Mouse (Mus musculus): ENCODE measurements around the gene Pygo2. TPM values are rescaled to one million over a fixed set of nuclear protein-coding genes. Genes with fewer than 3 reads are reported as not detected.
A peak's percentile ranks its signal among the peaks of the same experiment; 100 is the strongest.

Gene Pygo2
- total and polyA plus RNA-seq, 3 experiments = 12.5 to 15.3 (median 14.4) TPM

DNA sequence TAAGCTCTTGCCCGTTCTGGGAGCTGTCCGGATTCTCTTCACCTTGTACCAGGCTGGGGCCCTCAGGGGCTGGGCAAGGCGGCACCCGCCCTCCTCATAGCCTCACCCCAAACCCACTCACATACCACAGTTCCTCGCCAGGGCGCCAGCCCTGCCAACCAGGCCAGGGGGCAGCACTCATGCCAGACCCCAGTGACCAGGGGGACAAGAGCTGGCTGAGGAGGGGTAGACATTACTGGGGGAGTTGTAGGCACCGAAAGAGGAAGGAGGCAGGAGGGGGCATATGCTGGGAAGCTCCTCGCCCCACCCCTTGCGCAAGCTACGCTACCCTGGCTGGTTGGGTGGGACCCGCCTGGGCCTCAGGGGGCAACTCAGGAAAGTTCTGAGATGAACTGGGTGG is 42.4 kb upstream of the Pygo2 start:
- peak overlapping the region; percentile 94 for H3K27ac ChIP-seq
- TF ChIP-seq POLR2A (IDR thresholded peaks at IDR 0.05; ENCODE audit: insufficient read depth, low read depth, low read length) (no peak), EP300 (IDR thresholded peaks at IDR 0.05; ENCODE audit: insufficient read depth, low read depth, low read length) (no peak), CTCF (IDR thresholded peaks at IDR 0.05) (no peak)
- no peaks in the 10 kb centered on the region for H3K27me3 ChIP-seq (ENCODE audit: control insufficient read depth, insufficient read depth, low read length)
- H3K9ac ChIP-seq (ENCODE audit: low read depth, low read length) = peak overlapping the region; percentile 29
- H3K36me3 ChIP-seq (ENCODE audit: control insufficient read depth, insufficient read depth, low read length) = no peaks in the 10 kb centered on the region
- intact Hi-C loops (cut with DNase I) = no loop called here
- 65% methylated on average over 11 of the region's 11 CpGs for WGBS
- H3K79me2 ChIP-seq (replicated peaks; ENCODE audit: control insufficient read depth, insufficient read depth, low read length) = no peaks in the 10 kb centered on the region; the same call in 1 of the 2 replicates
- H3K4me3 ChIP-seq = no peak overlapping the region
- peaks cover 13% of the 10 kb centered on the region for H3K4me1 ChIP-seq (ENCODE audit: control insufficient read depth, insufficient read depth, low read length)
- peak; percentile 55 to 59 for DNase-seq

DNA sequence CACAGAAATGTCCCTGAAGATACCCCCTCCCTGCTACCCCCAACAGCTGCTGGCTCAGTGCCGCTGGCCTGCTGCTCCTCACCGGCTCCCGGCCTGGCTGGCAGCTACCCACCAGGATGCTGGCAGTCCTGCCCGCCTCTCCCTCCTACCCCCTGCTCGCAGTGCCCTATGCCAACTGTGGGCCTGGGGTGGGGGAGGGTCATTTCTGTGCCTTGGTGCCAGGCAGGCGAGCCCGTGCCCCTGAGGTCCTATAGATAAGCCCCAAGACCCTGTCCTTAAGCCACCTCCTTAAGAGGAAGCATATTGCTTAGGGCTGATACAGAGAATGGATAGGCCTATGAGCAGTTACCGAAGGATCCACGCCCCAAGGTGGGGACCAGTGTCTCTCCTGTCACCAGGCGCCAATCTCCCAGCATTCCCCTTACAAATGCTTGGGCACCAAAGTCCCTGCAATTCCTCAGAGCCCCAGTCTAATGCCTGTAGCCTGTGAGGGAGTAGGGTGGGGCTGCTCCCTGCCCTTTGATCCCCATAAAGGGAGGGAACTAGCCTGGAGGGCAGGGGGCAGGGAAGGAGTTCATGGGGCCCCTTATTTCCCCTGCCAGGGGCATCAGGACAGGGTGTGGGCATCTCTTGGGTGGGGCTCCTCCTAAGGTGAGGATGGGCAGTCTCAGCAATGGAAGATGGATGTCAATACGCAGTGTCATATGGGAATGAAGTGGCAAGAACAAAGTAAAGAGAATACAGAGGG is 41.7 kb upstream of the Pygo2 start:
- intact Hi-C loops (cut with DNase I) = no loop called here
- Histone ChIP-seq H3K4me1 (ENCODE audit: control insufficient read depth, insufficient read depth, low read length) (peaks cover 13% of the 10 kb centered on the region), H3K4me3 (no peak overlapping the region), H3K27ac (peak overlapping the region; percentile 94), H3K27me3 (ENCODE audit: control insufficient read depth, insufficient read depth, low read length) (no peaks in the 10 kb centered on the region), H3K9ac (ENCODE audit: low read depth, low read length) (no peak overlapping the region), H3K36me3 (ENCODE audit: control insufficient read depth, insufficient read depth, low read length) (no peaks in the 10 kb centered on the region), H3K79me2 (replicated peaks; ENCODE audit: control insufficient read depth, insufficient read depth, low read length) (no peaks in the 10 kb centered on the region; the same call in 1 of the 2 replicates)
- WGBS = 46% methylated on average over 11 of the region's 11 CpGs
- TF ChIP-seq POLR2A (IDR thresholded peaks at IDR 0.05; ENCODE audit: insufficient read depth, low read depth, low read length) (no peak), CTCF (IDR thresholded peaks at IDR 0.05) (no peak), EP300 (IDR thresholded peaks at IDR 0.05; ENCODE audit: insufficient read depth, low read depth, low read length) (no peak)
- peak; percentile 75 to 82 for DNase-seq

GRCm38 (mm10) chr3:89388901-89389740 is 40.9 kb upstream of the Pygo2 start:
- Histone ChIP-seq H3K27me3 (ENCODE audit: control insufficient read depth, insufficient read depth, low read length) (no peaks in the 10 kb centered on the region), H3K79me2 (replicated peaks; ENCODE audit: control insufficient read depth, insufficient read depth, low read length) (no peaks in the 10 kb centered on the region; the same call in 1 of the 2 replicates), H3K4me1 (ENCODE audit: control insufficient read depth, insufficient read depth, low read length) (peaks cover 13% of the 10 kb centered on the region), H3K9ac (ENCODE audit: low read depth, low read length) (no peak overlapping the region), H3K36me3 (ENCODE audit: control insufficient read depth, insufficient read depth, low read length) (no peaks in the 10 kb centered on the region), H3K27ac (peak overlapping the region; percentile 94), H3K4me3 (no peak overlapping the region)
- intact Hi-C loops (cut with DNase I) = no loop called here
- WGBS = 45% methylated on average over 6 of the region's 6 CpGs
- TF ChIP-seq CTCF (IDR thresholded peaks at IDR 0.05) (no peak), EP300 (IDR thresholded peaks at IDR 0.05; ENCODE audit: insufficient read depth, low read depth, low read length) (no peak), POLR2A (IDR thresholded peaks at IDR 0.05; ENCODE audit: insufficient read depth, low read depth, low read length) (no peak)
- DNase-seq = peak in 1 of 2 experiments; percentile 46

- H3K36me3 ChIP-seq (ENCODE audit: control insufficient read depth, insufficient read depth, low read length) = no peaks in the 10 kb centered on the region
- H3K4me1 ChIP-seq (ENCODE audit: control insufficient read depth, insufficient read depth, low read length) = peaks cover 13% of the 10 kb centered on the region
- WGBS = 25% methylated on average over 5 of the region's 5 CpGs
- no peaks in the 10 kb centered on the region for H3K27me3 ChIP-seq (ENCODE audit: control insufficient read depth, insufficient read depth, low read length)
- 0 out of 2 replicates have a peak overlapping the region, but pooled peaks have one; percentile 20 for H3K9ac ChIP-seq (ENCODE audit: low read depth, low read length)
- peak; percentile 63 to 78 for DNase-seq
- H3K79me2 ChIP-seq (replicated peaks; ENCODE audit: control insufficient read depth, insufficient read depth, low read length) = no peaks in the 10 kb centered on the region; the same call in 1 of the 2 replicates
- no peak for TF ChIP-seq CTCF (IDR thresholded peaks at IDR 0.05)
- peak; percentile 52; the same call in 1 of the 2 replicates for TF ChIP-seq POLR2A (IDR thresholded peaks at IDR 0.05; ENCODE audit: insufficient read depth, low read depth, low read length)
- TF ChIP-seq EP300 (IDR thresholded peaks at IDR 0.05; ENCODE audit: insufficient read depth, low read depth, low read length) = peak; percentile 61; the same call in 1 of the 2 replicates
- peak overlapping the region; percentile 94 for H3K27ac ChIP-seq
- H3K4me3 ChIP-seq = no peak overlapping the region
- intact Hi-C loops (cut with DNase I) = no loop called here
Measured at GRCm38 (mm10) chr3:89390111-89390515, 39.9 kb upstream of the Pygo2 start.

DNA sequence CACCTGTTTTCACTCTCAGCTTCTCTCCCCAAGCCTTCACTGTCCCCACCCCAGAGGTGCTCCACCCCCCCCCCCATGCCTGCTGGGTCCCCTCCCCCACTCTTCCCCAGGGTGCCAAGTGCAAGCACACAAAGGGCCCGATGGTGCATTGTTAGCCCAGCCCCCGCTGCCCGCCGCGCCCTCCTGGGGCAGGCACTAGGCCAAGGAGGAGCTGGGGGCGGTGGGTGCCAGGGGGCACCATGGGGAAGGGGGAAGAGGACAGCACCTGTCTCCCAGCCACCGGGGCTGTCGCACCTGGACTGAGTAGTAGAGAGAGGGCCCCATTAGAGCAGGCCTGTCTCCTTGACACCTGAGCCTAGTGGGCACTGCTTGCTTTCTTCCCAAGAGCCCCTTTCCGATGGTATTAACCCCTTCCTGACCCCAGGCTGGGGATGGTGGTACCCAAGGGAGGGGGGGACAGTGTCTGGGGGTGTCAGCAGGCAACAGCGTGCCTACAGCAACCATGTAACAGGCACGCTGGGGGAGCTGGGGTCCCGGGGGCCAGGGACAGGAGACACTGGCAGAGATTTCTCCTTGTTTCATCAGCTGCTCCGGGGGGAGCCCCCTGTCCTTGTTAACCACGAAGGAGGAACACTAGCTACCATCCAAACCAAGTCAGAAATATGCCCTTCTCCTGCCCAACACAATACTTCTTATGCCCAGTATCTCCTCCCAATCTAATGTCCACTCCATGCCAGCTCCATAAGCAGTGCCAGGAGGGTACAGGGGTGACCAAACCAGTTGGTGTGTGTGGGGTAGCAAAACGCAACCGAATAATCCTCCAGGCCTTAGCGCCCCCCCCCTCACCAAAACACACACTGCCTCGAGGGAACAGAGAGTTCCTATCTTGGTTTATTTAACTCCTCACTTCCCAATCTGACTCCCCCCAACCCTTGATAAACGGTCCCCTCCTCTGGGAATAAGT is 39.0 kb upstream of the Pygo2 start:
- H3K79me2 ChIP-seq (replicated peaks; ENCODE audit: control insufficient read depth, insufficient read depth, low read length) = no peaks in the 10 kb centered on the region; the same call in 1 of the 2 replicates
- peak overlapping the region; percentile 94 for H3K27ac ChIP-seq
- 19% methylated on average over 19 of the region's 19 CpGs for WGBS
- peak overlapping the region; percentile 75 for H3K9ac ChIP-seq (ENCODE audit: low read depth, low read length)
- no peaks in the 10 kb centered on the region for H3K27me3 ChIP-seq (ENCODE audit: control insufficient read depth, insufficient read depth, low read length)
- TF ChIP-seq EP300 (IDR thresholded peaks at IDR 0.05; ENCODE audit: insufficient read depth, low read depth, low read length) = no peak
- intact Hi-C loops (cut with DNase I) = no loop called here
- peak; percentile 61 to 62 for DNase-seq
- peak overlapping the region; percentile 78 for H3K4me3 ChIP-seq
- no peaks in the 10 kb centered on the region for H3K36me3 ChIP-seq (ENCODE audit: control insufficient read depth, insufficient read depth, low read length)
- peaks cover 13% of the 10 kb centered on the region for H3K4me1 ChIP-seq (ENCODE audit: control insufficient read depth, insufficient read depth, low read length)

All from heart, adult 2 months (tissue).